Mouse (Mus musculus) limb, embryonic 14.5 days (tissue): ENCODE results near the gene Nploc4. TPM values are rescaled to one million over a fixed set of nuclear protein-coding genes. Genes with fewer than 3 reads are reported as not detected.
"Not testable (repeated sequence)": the region's sequence is repeated elsewhere in the genome, so short reads cannot be mapped to it uniquely, and the experiment has no call there.

Experiments
- ATAC-seq: fragments of 200-750 bp; cut with Nextera tagmentation; 2 replicates; pipeline ENCODE4 v1.8.0; 2017; ENCODE audit warnings: low read depth, moderate number of reproducible peaks, moderate TSS enrichment; ENCODE audit not compliant: low FRiP score
- DNase-seq: peaks from one replicate; pipeline ENCODE4 v3.0.0-alpha.2; 2015; ENCODE audit warnings: low spot score
- H3K27ac ChIP-seq: fragments of 300-500 bp; sonication (generic); replicated peaks from 2 replicates; pipeline ENCODE4 v1.5.1; 2014; ENCODE audit warnings: low read depth, mild to moderate bottlenecking, low read length, moderate library complexity, mixed read lengths
- H3K27me3 ChIP-seq: fragments of 300-500 bp; sonication (generic); 2 replicates; pipeline ENCODE4 v1.6.1; 2014; ENCODE audit warnings: low read length, mixed read lengths; ENCODE audit not compliant: control insufficient read depth, insufficient read depth
- H3K36me3 ChIP-seq: fragments of 300-500 bp; sonication (generic); 2 replicates; pipeline ENCODE4 v1.6.1; 2014; ENCODE audit warnings: mild to moderate bottlenecking, low read length, moderate library complexity, mixed read lengths; ENCODE audit not compliant: control insufficient read depth, insufficient read depth
- H3K4me1 ChIP-seq: fragments of 300-500 bp; sonication (generic); 2 replicates; pipeline ENCODE4 v1.6.1; 2014; ENCODE audit warnings: antibody characterized with exemption, low read length, mixed read lengths; ENCODE audit not compliant: control insufficient read depth, insufficient read depth
- H3K4me2 ChIP-seq: fragments of 300-500 bp; sonication (generic); replicated peaks from 2 replicates; pipeline ENCODE4 v1.6.1; 2014; ENCODE audit warnings: low read depth, mild to moderate bottlenecking, low read length, moderate library complexity; ENCODE audit not compliant: severe bottlenecking
- H3K4me3 ChIP-seq: fragments of 300-500 bp; sonication (generic); replicated peaks from 2 replicates; pipeline ENCODE4 v1.5.1; 2014; ENCODE audit warnings: low read length
- H3K9ac ChIP-seq: fragments of 300-500 bp; sonication (generic); 2 replicates; pipeline ENCODE4 v1.6.1; 2014; ENCODE audit warnings: mild to moderate bottlenecking, low read depth, low read length, moderate library complexity; ENCODE audit not compliant: severe bottlenecking
- H3K9me3 ChIP-seq: fragments of 300-500 bp; sonication (generic); 2 replicates; pipeline ENCODE4 v1.6.1; 2016; ENCODE audit warnings: low read length; ENCODE audit not compliant: control insufficient read depth
- POLR2A ChIP-seq: fragments of 200-500 bp; IDR thresholded peaks from 2 replicates; pipeline ENCODE4 v1.8.0; 2012; ENCODE audit warnings: inconsistent platforms, mild to moderate bottlenecking, moderate library complexity, borderline replicate concordance; ENCODE audit not compliant: insufficient read depth, insufficient read length; ENCODE audit errors: extremely low read depth
- WGBS: fragments of 180-500 bp; shearing (Covaris S2); extraction: QIAGEN DNeasy Blood & Tissue Kit; methylation state at CpG from one replicate; pipeline ENCODE4 v1.1.7; 2014; 5-methylcytosine and 5-hydroxymethylcytosine counted together
- polyA plus RNA-seq, 2 experiments: library from polyadenylated mRNA; depleted of rRNA in 1 of 2; stranded (reverse) in 1 of 2; unstranded in 1 of 2; fragments of >200 nt; fragmentation: Nextera tagmentation in 1 of 2; extraction: Ambion mirVana in 1 of 2; gene quantifications; 2 replicates each; pipeline versions ENCODE4 v1.2.1 to v1.2.3; 2012 to 2014

The Nploc4 gene
- polyA plus RNA-seq, 2 experiments, result 38.8 to 51.5 TPM

DNA sequence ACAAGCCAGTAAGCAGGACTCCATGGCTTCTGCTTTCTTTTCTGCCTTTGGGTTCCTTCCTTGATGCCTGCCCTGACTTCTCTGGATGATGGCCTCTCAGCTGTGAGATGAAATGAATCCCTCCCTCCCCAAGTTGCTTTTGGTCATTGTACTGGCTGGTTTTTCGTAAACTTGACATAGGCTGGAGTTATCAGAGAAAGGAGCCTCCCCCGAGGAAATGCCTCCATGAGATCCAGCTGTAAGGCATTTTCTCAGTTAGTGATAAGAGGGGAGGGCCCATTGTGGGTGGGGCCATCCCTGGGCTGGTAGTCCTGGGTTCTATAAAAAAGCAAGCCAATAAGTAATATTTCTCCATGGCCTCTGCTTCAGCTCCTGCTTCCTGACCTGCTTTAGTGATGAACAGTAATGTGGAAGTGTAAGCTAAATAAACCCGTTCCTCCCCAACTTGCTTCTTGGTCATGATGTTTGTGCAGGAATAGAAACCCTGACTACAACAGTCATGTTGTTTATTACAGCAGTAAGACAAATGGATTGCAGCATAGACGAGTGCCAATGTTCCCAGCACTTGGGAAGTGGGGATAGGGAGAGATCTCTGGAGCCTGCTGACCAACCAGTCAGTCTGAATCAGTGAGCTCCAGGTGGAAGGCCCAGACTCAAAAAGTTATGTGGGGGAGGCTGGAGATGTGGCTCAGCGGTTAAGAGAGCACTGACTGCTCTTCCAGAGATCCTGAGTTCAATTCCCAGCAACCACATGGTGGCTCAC, 82.0 kb downstream of the Nploc4 start:
- Histone ChIP-seq H3K4me2 (no peak overlapping the region), H3K4me3 (no peak overlapping the region), H3K9ac (no peak overlapping the region), H3K4me1 (peaks cover 43% of the 10 kb centered on the region), H3K27me3 (no peaks in the 10 kb centered on the region), H3K36me3 (no peaks in the 10 kb centered on the region), H3K9me3 (no peaks in the 10 kb centered on the region), H3K27ac (no peak overlapping the region)
- DNase-seq (no peak), ATAC-seq (no peak)
- TF ChIP-seq POLR2A, result no peak
- 62% methylated on average over 5 of the region's 5 CpGs for WGBS

DNA sequence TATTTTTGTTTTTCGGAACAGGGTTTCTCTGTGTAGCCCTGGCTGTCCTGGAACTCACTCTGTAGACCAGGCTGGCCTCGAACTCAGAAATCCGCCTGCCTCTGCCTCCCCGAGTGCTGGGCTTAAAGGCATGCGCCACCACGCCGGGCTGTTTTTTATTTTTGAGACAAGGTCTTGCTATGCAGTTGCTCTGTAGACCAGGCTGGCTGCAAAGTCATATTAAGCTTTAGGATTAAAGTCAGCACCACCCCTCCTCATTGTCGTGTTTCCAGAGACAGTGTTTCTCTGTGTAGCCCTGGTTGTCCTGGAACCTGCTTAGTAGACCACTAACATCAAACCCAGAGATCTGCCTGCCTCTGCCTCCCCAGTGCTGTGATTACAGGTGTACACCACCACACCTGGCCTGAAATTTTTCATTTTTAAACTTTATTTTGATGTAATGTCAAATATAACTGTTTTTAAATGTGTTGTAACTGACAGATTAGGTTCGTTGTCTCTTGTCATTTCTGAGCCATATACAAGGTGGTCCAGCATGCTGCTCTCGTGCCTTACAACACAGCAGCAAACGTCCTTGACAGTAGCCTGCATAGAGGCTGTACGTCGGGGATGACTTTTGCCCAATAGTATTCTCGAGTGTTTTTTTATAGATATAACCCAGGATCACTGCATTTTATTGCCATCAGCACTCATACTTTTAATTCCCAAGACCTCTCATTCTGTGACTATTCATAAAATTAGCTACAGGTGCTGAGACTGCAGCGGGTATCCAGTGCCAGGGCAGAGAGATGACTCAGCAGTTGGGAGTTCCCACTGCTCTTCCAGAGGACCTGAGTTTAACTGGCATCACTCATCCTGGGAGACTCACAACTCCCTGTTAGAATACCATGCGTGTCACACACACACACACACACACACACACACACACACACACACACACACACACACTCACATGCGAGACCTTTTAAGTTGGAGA, 82.9 kb downstream of the Nploc4 start:
- DNase-seq (peak; percentile 2), ATAC-seq (no peak)
- Histone ChIP-seq H3K4me1 (peaks cover 39% of the 10 kb centered on the region), H3K4me2 (no peak overlapping the region), H3K9ac (no peak overlapping the region), H3K36me3 (no peaks in the 10 kb centered on the region), H3K27ac (no peak overlapping the region), H3K9me3 (no peaks in the 10 kb centered on the region), H3K27me3 (no peaks in the 10 kb centered on the region), H3K4me3 (no peak overlapping the region)
- no peak for TF ChIP-seq POLR2A
- 81% methylated on average over 16 of the region's 17 CpGs for WGBS

DNA sequence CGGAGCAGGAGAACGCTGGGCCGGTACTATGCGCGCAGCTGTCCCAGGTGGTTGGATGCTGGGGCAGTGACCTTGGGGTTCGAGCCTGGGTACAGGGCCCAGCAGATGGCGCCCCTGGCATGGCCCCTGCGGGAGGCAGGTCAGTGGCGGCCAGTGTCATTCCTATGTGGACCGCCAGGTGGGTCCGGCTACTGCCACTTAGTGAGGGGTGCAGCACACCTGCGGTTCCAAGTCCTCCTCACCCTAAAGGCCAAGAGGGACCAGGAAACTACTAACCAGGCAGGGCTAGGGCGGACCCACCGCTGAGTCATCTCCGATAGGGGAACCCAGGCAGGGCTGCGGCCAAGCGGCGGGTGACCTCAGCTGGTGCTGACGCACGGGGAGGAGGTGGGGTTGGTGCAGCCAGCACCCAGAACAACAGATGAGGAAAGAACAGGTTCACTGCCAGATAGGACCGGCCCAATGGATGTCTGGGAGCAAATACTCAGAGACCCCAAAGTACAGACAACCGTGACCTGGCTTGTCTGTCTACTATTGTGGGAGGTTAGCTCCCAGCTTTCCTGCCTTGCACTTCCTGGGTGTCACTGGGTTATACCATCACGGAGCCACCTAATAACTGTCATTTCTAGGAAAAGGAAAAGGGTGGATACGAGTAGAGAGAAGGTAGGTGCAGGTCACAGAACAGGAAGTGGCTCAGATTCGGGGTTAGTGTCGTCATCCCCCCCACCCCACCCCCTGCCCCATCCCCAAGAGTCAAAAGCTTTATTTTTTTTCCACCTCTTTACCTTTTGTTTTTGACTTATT, 83.8 kb downstream of the Nploc4 start:
- WGBS, result 33% methylated on average over 26 of the region's 26 CpGs
- Histone ChIP-seq H3K4me1 (peaks cover 36% of the 10 kb centered on the region), H3K4me3 (no peak overlapping the region), H3K36me3 (no peaks in the 10 kb centered on the region), H3K9ac (no peak overlapping the region), H3K27ac (no peak overlapping the region), H3K9me3 (no peaks in the 10 kb centered on the region), H3K4me2 (0 out of 2 replicates have a peak overlapping the region, but pooled peaks have one; percentile 11), H3K27me3 (no peaks in the 10 kb centered on the region)
- no peak for TF ChIP-seq POLR2A
- DNase-seq (peak; percentile 32), ATAC-seq (no peak)

DNA sequence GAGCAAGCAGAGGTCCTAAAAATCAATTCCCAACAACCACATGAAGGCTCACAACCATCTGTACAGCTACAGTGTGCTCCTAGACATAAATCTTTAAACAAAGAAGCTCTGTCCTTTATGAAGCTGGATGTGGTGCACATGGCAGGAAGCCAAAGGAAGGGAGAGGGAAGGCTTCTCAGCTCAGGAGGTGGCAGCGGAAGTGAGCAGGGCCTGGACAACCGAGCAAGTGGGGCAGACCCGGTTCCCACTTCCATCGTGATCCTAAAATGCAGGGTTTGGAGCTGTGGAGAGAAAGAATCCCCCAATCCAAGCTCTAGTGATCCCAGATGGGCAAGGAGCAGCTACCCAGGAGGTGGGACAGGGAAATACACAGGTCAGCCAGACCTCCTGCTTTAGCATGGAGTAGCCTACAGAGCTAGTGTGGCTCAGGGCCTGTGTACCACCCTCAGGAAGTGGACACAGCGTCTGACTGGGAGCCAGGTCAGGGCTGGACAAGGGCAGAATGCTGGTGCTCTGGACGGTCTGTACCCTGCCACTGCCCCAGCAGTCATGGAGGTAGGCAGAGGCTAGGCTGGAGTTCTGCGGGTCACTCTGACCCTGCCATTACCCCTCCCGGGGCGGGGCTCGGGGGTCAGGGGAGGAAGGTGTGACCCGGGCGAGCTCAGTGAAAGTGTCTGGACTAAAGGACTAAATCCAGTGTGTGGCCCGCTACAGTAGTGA, 84.8 kb downstream of the Nploc4 start:
- 57% methylated on average over 12 of the region's 13 CpGs for WGBS
- Histone ChIP-seq H3K27me3 (no peaks in the 10 kb centered on the region), H3K9me3 (no peaks in the 10 kb centered on the region), H3K27ac (peak overlapping the region; percentile 70), H3K4me3 (no peak overlapping the region), H3K4me1 (peaks cover 26% of the 10 kb centered on the region), H3K36me3 (no peaks in the 10 kb centered on the region), H3K9ac (peak overlapping the region; percentile 40; the same call in 1 of the 2 replicates), H3K4me2 (no peak overlapping the region; the same call in 1 of the 2 replicates)
- ATAC-seq (no peak), DNase-seq (peak; percentile 49)
- no peak for TF ChIP-seq POLR2A

DNA sequence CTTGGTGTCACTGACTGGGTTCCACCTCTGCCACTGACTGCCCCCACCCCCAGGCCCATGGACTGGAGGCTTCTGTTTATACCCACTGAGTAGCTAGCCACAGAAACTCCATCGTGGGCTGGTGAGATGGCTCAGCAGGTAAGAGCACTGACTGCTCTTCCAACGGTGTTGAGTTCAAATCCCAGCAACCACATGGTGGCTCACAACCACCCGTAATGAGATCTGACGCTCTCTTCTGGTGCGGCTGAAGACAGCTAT, 85.5 kb downstream of the Nploc4 start:
- ATAC-seq, H3K4me2 ChIP-seq, H3K36me3 ChIP-seq, H3K9ac ChIP-seq, DNase-seq, H3K27me3 ChIP-seq, H3K4me3 ChIP-seq, H3K27ac ChIP-seq, H3K9me3 ChIP-seq: not testable (repeated sequence)
- 95% methylated on average over 5 of the region's 5 CpGs for WGBS
- H3K4me1 ChIP-seq, result peaks cover 20% of the 10 kb centered on the region
